Mouse (Mus musculus): ENCODE measurements around the gene Pan3. TPM values are rescaled to one million over a fixed set of nuclear protein-coding genes. Genes with fewer than 3 reads are reported as not detected.
A peak's percentile ranks its signal among the peaks of the same experiment; 100 is the strongest.
"Not testable (repeated sequence)": the region's sequence is repeated elsewhere in the genome, so short reads cannot be mapped to it uniquely, and the experiment has no call there.

Gene Pan3
- total RNA-seq, 2 experiments from 2014 or later, result 59.7 to 63.2 TPM

- no peak for DNase-seq
- intact Hi-C loops (cut with DNase I), result no loop called here
Measured at GRCm38 (mm10) chr5:147542291-147542690, 112.3 kb downstream of the Pan3 start.

- DNase-seq, result peak; percentile 15 to 40
- intact Hi-C loops (cut with DNase I), result no loop called here
Measured at GRCm38 (mm10) chr5:147545731-147546241, 115.8 kb downstream of the Pan3 start.

GRCm38 (mm10) chr5:147549016-147549755, 119.2 kb downstream of the Pan3 start:
- no peak for DNase-seq
- intact Hi-C loops (cut with DNase I), result no loop called here

GRCm38 (mm10) chr5:147551879-147552627, 122.1 kb downstream of the Pan3 start:
- intact Hi-C loops (cut with DNase I), result no loop called here
- no peak for DNase-seq

GRCm38 (mm10) chr5:147557641-147558040, 127.7 kb downstream of the Pan3 start:
- DNase-seq; intact Hi-C loops (cut with DNase I): not testable (repeated sequence)

GRCm38 (mm10) chr5:147563511-147564139, 133.7 kb downstream of the Pan3 start:
- intact Hi-C loops (cut with DNase I), result no loop called here
- no peak for DNase-seq

- no peak for DNase-seq
- intact Hi-C loops (cut with DNase I), result no loop called here
Measured at GRCm38 (mm10) chr5:147564140-147564590, 134.2 kb downstream of the Pan3 start.

- DNase-seq, result no peak
- intact Hi-C loops (cut with DNase I), result no loop called here
Measured at GRCm38 (mm10) chr5:147565444-147565843, 135.5 kb downstream of the Pan3 start.

- DNase-seq, result no peak
- intact Hi-C loops (cut with DNase I), result no loop called here
Measured at GRCm38 (mm10) chr5:147566335-147566734, 136.4 kb downstream of the Pan3 start.

GRCm38 (mm10) chr5:147572695-147573094, 142.7 kb downstream of the Pan3 start:
- intact Hi-C loops (cut with DNase I), result no loop called here

GRCm38 (mm10) chr5:147573555-147573954, 143.6 kb downstream of the Pan3 start:
- intact Hi-C loops (cut with DNase I), result no loop called here

More at GRCm38 (mm10) chr5:147572695-147573094, 142.7 kb downstream of the Pan3 start:
- DNase-seq, result no peak

GRCm38 (mm10) chr5:147574517-147574916, 144.6 kb downstream of the Pan3 start:
- peak in 1 of 2 experiments; percentile 35 for DNase-seq
- intact Hi-C loops (cut with DNase I), result no loop called here

More at GRCm38 (mm10) chr5:147573555-147573954, 143.6 kb downstream of the Pan3 start:
- no peak for DNase-seq

GRCm38 (mm10) chr5:147577003-147577402, 147.0 kb downstream of the Pan3 start:
- intact Hi-C loops (cut with DNase I), result no loop called here
- peak in 1 of 2 experiments; percentile 27 for DNase-seq

- no peak for DNase-seq
- intact Hi-C loops (cut with DNase I), result no loop called here
Measured at GRCm38 (mm10) chr5:147579148-147579547, 149.2 kb downstream of the Pan3 start.

GRCm38 (mm10) chr5:147579691-147580090, 149.7 kb downstream of the Pan3 start:
- intact Hi-C loops (cut with DNase I), result loop anchor here (5.0 to 10.0 kb wide), 3 partner anchors 63 to 335 kb away; no protein-coding TSS in a partner anchor
- no peak for DNase-seq

- no peak for DNase-seq
- intact Hi-C loops (cut with DNase I), result loop anchor here (5.0 to 10.0 kb wide), 3 partner anchors 62 to 335 kb away; no protein-coding TSS in a partner anchor
Measured at GRCm38 (mm10) chr5:147580181-147580580, 150.2 kb downstream of the Pan3 start.

GRCm38 (mm10) chr5:147583702-147584298, 153.8 kb downstream of the Pan3 start:
- DNase-seq, result peak; percentile 84 to 92
- intact Hi-C loops (cut with DNase I), result loop anchor here (2.0 to 10.0 kb wide), 4 partner anchors 59 to 331 kb away; no protein-coding TSS in a partner anchor

- peak in 1 of 2 experiments; percentile 51 for DNase-seq
- intact Hi-C loops (cut with DNase I), result loop anchor here (2.0 to 10.0 kb wide), 4 partner anchors 58 to 330 kb away; no protein-coding TSS in a partner anchor
Measured at GRCm38 (mm10) chr5:147584648-147585047, 154.7 kb downstream of the Pan3 start.

GRCm38 (mm10) chr5:147585070-147585469, 155.1 kb downstream of the Pan3 start:
- DNase-seq, result no peak
- intact Hi-C loops (cut with DNase I), result loop anchor here (2.0 to 10.0 kb wide), 2 partner anchors 264 to 330 kb away; no protein-coding TSS in a partner anchor

- DNase-seq, result peak; percentile 30 to 36
- intact Hi-C loops (cut with DNase I), result loop anchor here (10.0 kb wide), 1 partner anchor 325 kb away; no protein-coding TSS in a partner anchor
Measured at GRCm38 (mm10) chr5:147589814-147590213, 159.9 kb downstream of the Pan3 start.

All from heart, postnatal 10 days (tissue).